16 mouse cellular contexts compared by ENCODE assay signal in the genomic region with DNA sequence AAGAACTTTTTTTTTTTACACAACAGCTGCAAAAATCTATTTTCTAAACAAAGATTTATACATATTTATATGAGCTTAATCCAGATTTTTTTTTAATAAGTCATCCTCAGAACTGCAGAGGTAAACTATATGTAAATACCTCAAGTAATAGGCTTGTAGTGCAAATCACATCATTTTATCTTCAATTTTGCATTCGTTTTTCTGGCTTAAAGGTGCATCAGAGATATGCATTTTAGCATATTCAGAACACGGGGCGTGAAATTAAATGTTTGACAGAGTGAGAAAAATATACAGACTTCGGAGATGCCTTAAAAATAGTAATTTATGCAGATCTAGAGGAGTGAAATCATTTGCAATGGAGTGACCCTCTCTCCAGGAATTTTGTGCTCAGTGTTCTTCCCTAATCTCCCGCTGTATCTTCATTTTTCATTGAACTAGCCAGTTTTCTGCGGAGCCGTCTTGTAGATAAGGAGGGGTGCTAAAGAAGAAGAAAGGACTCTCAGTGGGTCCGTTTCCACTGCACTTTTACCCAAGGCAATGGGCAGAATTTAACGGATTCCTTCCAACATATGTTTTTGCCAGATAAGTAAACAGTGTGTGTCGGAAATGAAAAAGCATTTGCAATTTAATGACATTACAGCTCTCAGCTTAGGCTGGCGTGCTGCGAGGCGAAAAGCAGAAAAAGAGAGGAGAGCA. TPM values are rescaled to one million over a fixed set of nuclear protein-coding genes. Genes with fewer than 3 reads are reported as not detected.
DNase-seq lines count a peak whose midpoint lies in the region; ATAC-seq and TF ChIP-seq lines count a peak whose summit lies in the region.
"Had no signal": no experiment of that assay in that cellular context is flagged by ENCODE, and none has a peak within 500 bp of the region (broad histone marks: within the 10 kb centered on the region; RNA-seq: fewer than 3 reads in every experiment).

No protein-coding gene starts in this region.

- no peak for TF ChIP-seq POLR2A in cerebellum, adult 2 months (IDR thresholded peaks at IDR 0.05; ENCODE audit: borderline replicate concordance, insufficient read depth, low read length)

- intact Hi-C loops in heart, postnatal 14 days (cut with DNase I) = no loop called here

- peaks cover 74% of the 10 kb centered on the region for H3K4me1 ChIP-seq in G1E (ENCODE audit: insufficient read depth, low read depth, low read length)
- H3K4me1 ChIP-seq in forebrain, embryonic 15.5 days = peaks cover 18% of the 10 kb centered on the region
- H3K4me1 ChIP-seq in cerebellum, adult 2 months (ENCODE audit: control insufficient read depth, insufficient read depth, low read length) = no peaks in the 10 kb centered on the region
- H3K4me1 ChIP-seq: lung, embryonic 15.5 days had no signal

- no peaks in the 10 kb centered on the region for H3K36me3 ChIP-seq in G1E (replicated peaks)
- H3K36me3 ChIP-seq in forebrain, embryonic 15.5 days = no peaks in the 10 kb centered on the region
- H3K36me3 ChIP-seq: lung, embryonic 15.5 days had no signal

- ATAC-seq in G1E (ENCODE audit: extremely low read depth, insufficient number of reproducible peaks, low FRiP score, poor library complexity, severe bottlenecking) = peak; percentile 78
- ATAC-seq in forebrain, embryonic 15.5 days (replicated peaks) = 0 out of 2 replicates have a peak, but pooled peaks have one; percentile 30
- ATAC-seq in megakaryocyte-erythroid progenitor cell, adult 5-6 weeks (replicated peaks; ENCODE audit: low FRiP score, low TSS enrichment, poor library complexity, severe bottlenecking) = peak; percentile 70
- ATAC-seq in frontal cortex, adult (ENCODE audit: low TSS enrichment) = no peak

- no peak overlapping the region for H3K9ac ChIP-seq in forebrain, embryonic 15.5 days (replicated peaks)
- H3K9ac ChIP-seq: lung, embryonic 15.5 days had no signal

- H3K4me3 ChIP-seq in G1E (ENCODE audit: low read depth, low read length) = peak overlapping the region; percentile 59; the same call in 1 of the 2 replicates
- H3K4me3 ChIP-seq in forebrain, embryonic 15.5 days = no peak overlapping the region
- H3K4me3 ChIP-seq in cerebellum, adult 2 months (replicated peaks; ENCODE audit: insufficient read depth, low read depth, low read length) = no peak overlapping the region
- H3K4me3 ChIP-seq: lung, embryonic 15.5 days had no signal

- DNase-seq in heart, adult 11 months = peak; percentile 30
- no peak for DNase-seq in heart, postnatal 14 days
- DNase-seq in G1E (ENCODE audit: low spot score) = peak; percentile 62
- DNase-seq in spleen, adult 18-20 months = no peak
- no peak for DNase-seq in cerebellum, adult 2 months
- DNase-seq: adrenal gland, postnatal 10 days; cerebellum, postnatal 14 days; right cerebral cortex, adult 18-20 months; thymus, adult 18-20 months had no signal

- no peaks in the 10 kb centered on the region for H3K27me3 ChIP-seq in G1E (ENCODE audit: insufficient read depth, low read length)
- H3K27me3 ChIP-seq in forebrain, embryonic 15.5 days = peaks cover 22% of the 10 kb centered on the region
- H3K27me3 ChIP-seq in cerebellum, adult 2 months (ENCODE audit: control insufficient read depth, insufficient read depth, low read length) = no peaks in the 10 kb centered on the region; the same call in 1 of the 2 replicates

- peak overlapping the region; percentile 18 for H3K4me2 ChIP-seq in forebrain, embryonic 15.5 days (replicated peaks)
- H3K4me2 ChIP-seq: lung, embryonic 15.5 days had no signal

- H3K9me3 ChIP-seq in G1E (replicated peaks) = peaks cover 2% of the 10 kb centered on the region; the same call in 1 of the 2 replicates
- H3K9me3 ChIP-seq in forebrain, embryonic 15.5 days = no peaks in the 10 kb centered on the region
- H3K9me3 ChIP-seq: lung, embryonic 15.5 days had no signal

- 45% methylated on average over 13 of the region's 13 CpGs for WGBS in forebrain, embryonic 15.5 days
- WGBS in cerebellum, adult 2 months = 74% methylated on average over 13 of the region's 13 CpGs

- H3K27ac ChIP-seq in forebrain, embryonic 15.5 days (replicated peaks) = no peak overlapping the region
- no peak overlapping the region for H3K27ac ChIP-seq in cerebellum, adult 2 months (ENCODE audit: insufficient read depth, low read length)
- H3K27ac ChIP-seq: lung, embryonic 15.5 days had no signal

- no peak for TF ChIP-seq CTCF in G1E (IDR thresholded peaks at IDR 0.05; ENCODE audit: low read depth, low read length)
- TF ChIP-seq CTCF in cerebellum, adult 2 months (IDR thresholded peaks at IDR 0.05; ENCODE audit: borderline replicate concordance, insufficient read depth, low read depth, low read length) = no peak

RNA-seq across cellular contexts. Expression of a gene that starts 42.5 kb away (rescaled TPM):
- total RNA-seq in heart, postnatal 14 days (2021) = under 1 TPM in 1 of 2 experiments, not detected in 1; 0.12 TPM
- 3.0 and 4.6 TPM in 2 replicates for total RNA-seq in G1E (2014; fragmentation: Nextera tagmentation)
- 1.2 and 1.3 TPM in 2 replicates for total RNA-seq in G1E (2017)
- polyA plus RNA-seq in G1E (2012) = 9.0 and 10.9 TPM in 2 replicates
- 8.0 and 8.8 TPM in 2 replicates for polyA plus RNA-seq in forebrain, embryonic 15.5 days (2015; fragmentation: Nextera tagmentation; extraction: Ambion mirVana)
- not detected in 2 replicates for total RNA-seq in megakaryocyte-erythroid progenitor cell, adult 5-6 weeks (2014; fragmentation: Nextera tagmentation)
- not detected in 2 replicates for total RNA-seq in megakaryocyte-erythroid progenitor cell, adult 5-6 weeks (2017)
- polyA plus RNA-seq in cerebellum, adult 2 months (2012; rRNA removed) = 4.9 and 5.6 TPM in 2 replicates
- total RNA-seq: adrenal gland, postnatal 10 days; neutrophil, adult 5-6 weeks had no signal
- polyA plus RNA-seq: intestine, embryonic 14.5 days; kidney, embryonic 16.5 days had no signal

RNA-seq across cellular contexts. Expression of a gene that starts 57.4 kb away (rescaled TPM):
- total RNA-seq in heart, postnatal 14 days (2021) = 10 to 100 TPM; 20.8 to 22.2 TPM
- 18.6 and 21.1 TPM in 2 replicates for total RNA-seq in G1E (2014; fragmentation: Nextera tagmentation)
- total RNA-seq in G1E (2017) = 23.0 and 25.0 TPM in 2 replicates
- polyA plus RNA-seq in G1E (2012) = 9.6 and 10.1 TPM in 2 replicates
- 29.0 and 29.1 TPM in 2 replicates for polyA plus RNA-seq in forebrain, embryonic 15.5 days (2015; fragmentation: Nextera tagmentation; extraction: Ambion mirVana)
- total RNA-seq in megakaryocyte-erythroid progenitor cell, adult 5-6 weeks (2014; fragmentation: Nextera tagmentation) = 11.2 and 11.7 TPM in 2 replicates
- 8.6 and 10.7 TPM in 2 replicates for total RNA-seq in megakaryocyte-erythroid progenitor cell, adult 5-6 weeks (2017)
- 37.6 and 38.7 TPM in 2 replicates for polyA plus RNA-seq in cerebellum, adult 2 months (2012; rRNA removed)

Comparison
In these comparisons a context has a peak if more than half of its experiments do, and no peak if none do; other contexts are left out.
1. DNase-seq: peak in heart, adult 11 months (single experiment) and G1E (single experiment); none in heart, postnatal 14 days (0 of 2), spleen, adult 18-20 months (0 of 2) and cerebellum, adult 2 months (0 of 2).